Mouse (Mus musculus): ENCODE results near the gene Myl6b.
"Not testable (repeated sequence)": the region's sequence is repeated elsewhere in the genome, so short reads cannot be mapped to it uniquely, and the experiment has no call there.

Myl6b gene

GRCm38 (mm10) chr10:128518833-128519232 is 20.3 kb upstream of the Myl6b start:
- in situ Hi-C loops (cut with MseI, MboI), result no loop called here

GRCm38 (mm10) chr10:128516677-128517076 is 18.2 kb upstream of the Myl6b start:
- in situ Hi-C loops (cut with MseI, MboI), result no loop called here

- in situ Hi-C loops (cut with MseI, MboI), result no loop called here
Measured at GRCm38 (mm10) chr10:128516029-128516428, 17.5 kb upstream of the Myl6b start.

- in situ Hi-C loops (cut with MseI, MboI), result no loop called here
Measured at GRCm38 (mm10) chr10:128515044-128515443, 16.6 kb upstream of the Myl6b start.

- in situ Hi-C loops (cut with MseI, MboI), result no loop called here
Measured at GRCm38 (mm10) chr10:128511761-128512160, 13.3 kb upstream of the Myl6b start.

GRCm38 (mm10) chr10:128511189-128511588 is 12.7 kb upstream of the Myl6b start:
- in situ Hi-C loops (cut with MseI, MboI), result no loop called here

- in situ Hi-C loops (cut with MseI, MboI), result no loop called here
Measured at GRCm38 (mm10) chr10:128510301-128510700, 11.8 kb upstream of the Myl6b start.

GRCm38 (mm10) chr10:128509831-128510230 is 11.3 kb upstream of the Myl6b start:
- in situ Hi-C loops (cut with MseI, MboI), result no loop called here

- in situ Hi-C loops (cut with MseI, MboI), result no loop called here
Measured at GRCm38 (mm10) chr10:128509203-128509602, 10.7 kb upstream of the Myl6b start.

GRCm38 (mm10) chr10:128508260-128508659 is 9.8 kb upstream of the Myl6b start:
- in situ Hi-C loops (cut with MseI, MboI), result no loop called here

GRCm38 (mm10) chr10:128505974-128506373 is 7.5 kb upstream of the Myl6b start:
- in situ Hi-C loops (cut with MseI, MboI), result no loop called here

- in situ Hi-C loops (cut with MseI, MboI), result not testable (repeated sequence)
Measured at GRCm38 (mm10) chr10:128505371-128505667, 6.8 kb upstream of the Myl6b start.

- in situ Hi-C loops (cut with MseI, MboI), result no loop called here
Measured at GRCm38 (mm10) chr10:128504641-128505370, 6.3 kb upstream of the Myl6b start.

GRCm38 (mm10) chr10:128504012-128504411 is 5.5 kb upstream of the Myl6b start:
- in situ Hi-C loops (cut with MseI, MboI), result no loop called here

GRCm38 (mm10) chr10:128503532-128503931 is 5.0 kb upstream of the Myl6b start:
- in situ Hi-C loops (cut with MseI, MboI), result no loop called here

GRCm38 (mm10) chr10:128502341-128502740 is 3.9 kb upstream of the Myl6b start:
- in situ Hi-C loops (cut with MseI, MboI), result no loop called here

- in situ Hi-C loops (cut with MseI, MboI), result no loop called here
Measured at GRCm38 (mm10) chr10:128499116-128499671, 709 bp upstream of the Myl6b start.

- in situ Hi-C loops (cut with MseI, MboI), result no loop called here
Measured at GRCm38 (mm10) chr10:128497134-128497737, 1.2 kb downstream of the Myl6b start.

GRCm38 (mm10) chr10:128496509-128497077 is 1.9 kb downstream of the Myl6b start:
- in situ Hi-C loops (cut with MseI, MboI), result no loop called here

GRCm38 (mm10) chr10:128495903-128496302 is 2.6 kb downstream of the Myl6b start:
- in situ Hi-C loops (cut with MseI, MboI), result no loop called here

- in situ Hi-C loops (cut with MseI, MboI), result no loop called here
Measured at GRCm38 (mm10) chr10:128495270-128495669, 3.2 kb downstream of the Myl6b start.

GRCm38 (mm10) chr10:128494667-128495245 is 3.7 kb downstream of the Myl6b start:
- in situ Hi-C loops (cut with MseI, MboI), result no loop called here

Data from mouse trophoblast stem cell (cell line).